Mouse (Mus musculus) neural tube, embryonic 11.5 days (tissue): ENCODE measurements around the gene Scimp. TPM values are rescaled to one million over a fixed set of nuclear protein-coding genes. Genes with fewer than 3 reads are reported as not detected.

Source experiments
- ATAC-seq: fragments of 200-750 bp; cut with Nextera tagmentation; 2 replicates; pipeline ENCODE4 v1.8.0; 2017; ENCODE audit warnings: moderate number of reproducible peaks, mild to moderate bottlenecking, moderate TSS enrichment, moderate library complexity; ENCODE audit not compliant: insufficient read depth, low FRiP score, low TSS enrichment
- DNase-seq: peaks from one replicate; pipeline ENCODE4 v3.0.0-alpha.2; 2015; ENCODE audit warnings: low spot score
- H3K27ac ChIP-seq: fragments of 300-500 bp; sonication (generic); 2 replicates; pipeline ENCODE4 v1.5.1; 2014; ENCODE audit warnings: low read depth, mild to moderate bottlenecking, low read length
- H3K27me3 ChIP-seq: fragments of 300-500 bp; sonication (generic); 2 replicates; pipeline ENCODE4 v1.6.1; 2014; ENCODE audit warnings: mild to moderate bottlenecking, low read length, mixed read lengths; ENCODE audit not compliant: control insufficient read depth, insufficient read depth
- H3K36me3 ChIP-seq: fragments of 300-500 bp; sonication (generic); 2 replicates; pipeline ENCODE4 v1.6.1; 2014; ENCODE audit warnings: mild to moderate bottlenecking, low read length, moderate library complexity, mixed read lengths; ENCODE audit not compliant: control insufficient read depth, insufficient read depth
- H3K4me1 ChIP-seq: fragments of 300-500 bp; sonication (generic); 2 replicates; pipeline ENCODE4 v1.6.1; 2014; ENCODE audit warnings: low read length, mixed read lengths; ENCODE audit not compliant: control insufficient read depth, insufficient read depth
- H3K4me2 ChIP-seq: fragments of 300-500 bp; sonication (generic); 2 replicates; pipeline ENCODE4 v1.6.1; 2014; ENCODE audit warnings: low read depth, mild to moderate bottlenecking, moderate library complexity
- H3K4me3 ChIP-seq: fragments of 300-500 bp; sonication (generic); 2 replicates; pipeline ENCODE4 v1.5.1; 2014; ENCODE audit warnings: low read depth, low read length
- H3K9ac ChIP-seq: fragments of 300-500 bp; sonication (generic); 2 replicates; pipeline ENCODE4 v1.6.1; 2014; ENCODE audit warnings: mild to moderate bottlenecking, low read length
- H3K9me3 ChIP-seq: fragments of 300-500 bp; sonication (generic); 2 replicates; pipeline ENCODE4 v1.6.1; 2016; ENCODE audit warnings: low read length; ENCODE audit not compliant: control insufficient read depth
- WGBS: fragments of 180-500 bp; shearing (Covaris S2); extraction: QIAGEN DNeasy Blood & Tissue Kit; methylation state at CpG from one replicate; pipeline ENCODE4 v1.1.7; 2014; 5-methylcytosine and 5-hydroxymethylcytosine counted together
- polyA plus RNA-seq: library from polyadenylated mRNA; unstranded; fragments of >200 nt; fragmentation: Nextera tagmentation; extraction: Ambion mirVana; gene quantifications from 2 replicates; pipeline ENCODE4 v1.2.1, GENCODE M21; 2014

Gene Scimp
- polyA plus RNA-seq, 1 experiment from 2014 or later = 0.29 TPM

DNA sequence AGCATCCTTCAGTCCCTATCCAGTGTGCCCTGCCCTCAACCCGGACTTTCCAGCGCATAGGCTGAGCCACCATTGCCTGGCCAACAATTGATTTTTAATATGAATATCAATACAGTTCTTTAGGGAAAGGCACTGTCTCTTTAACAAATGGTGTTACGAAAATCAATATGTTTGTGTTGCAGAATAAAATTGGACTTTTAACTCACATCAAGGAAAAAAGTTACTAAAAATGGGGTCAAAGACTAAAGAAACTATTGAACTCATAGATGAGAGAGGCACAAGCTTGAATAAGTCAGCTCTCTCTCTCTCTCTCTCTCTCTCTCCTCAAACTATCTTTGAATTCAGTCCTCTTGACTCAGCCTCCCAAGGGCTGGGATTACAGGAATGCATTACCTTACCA lies 24.6 kb upstream of the Scimp start:
- Histone ChIP-seq H3K4me2 (no peak overlapping the region), H3K4me3 (no peak overlapping the region), H3K4me1 (no peaks in the 10 kb centered on the region), H3K9me3 (no peaks in the 10 kb centered on the region), H3K27me3 (no peaks in the 10 kb centered on the region), H3K9ac (no peak overlapping the region), H3K27ac (no peak overlapping the region), H3K36me3 (no peaks in the 10 kb centered on the region)
- DNase-seq (no peak), ATAC-seq (no peak)
- whole genome bisulfite sequencing = 89% methylated on average over 3 of the region's 3 CpGs

DNA sequence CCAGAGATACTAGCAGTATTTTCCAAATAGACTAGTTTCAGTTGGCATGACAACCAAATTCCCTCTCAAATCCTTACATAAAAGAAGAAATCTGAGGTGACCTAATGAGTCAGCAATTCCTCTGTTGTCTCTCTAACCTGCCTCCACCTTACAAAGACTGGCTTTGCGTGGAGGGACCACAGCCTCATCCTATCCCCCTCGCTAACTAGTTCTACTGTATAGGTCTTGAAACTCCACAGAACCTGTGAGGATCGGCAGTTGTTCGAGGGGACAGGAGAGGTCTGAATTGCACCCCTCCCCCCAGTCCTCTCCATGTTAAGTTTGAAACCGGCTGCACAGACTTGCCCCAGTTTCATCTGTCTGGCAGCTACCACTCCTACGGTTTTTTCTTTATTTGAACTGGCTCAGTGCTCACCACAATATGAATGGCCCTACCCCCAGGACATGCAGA lies 23.0 kb upstream of the Scimp start:
- Histone ChIP-seq H3K27me3 (no peaks in the 10 kb centered on the region), H3K9me3 (no peaks in the 10 kb centered on the region)
- 83% methylated on average over 6 of the region's 6 CpGs for WGBS

DNA sequence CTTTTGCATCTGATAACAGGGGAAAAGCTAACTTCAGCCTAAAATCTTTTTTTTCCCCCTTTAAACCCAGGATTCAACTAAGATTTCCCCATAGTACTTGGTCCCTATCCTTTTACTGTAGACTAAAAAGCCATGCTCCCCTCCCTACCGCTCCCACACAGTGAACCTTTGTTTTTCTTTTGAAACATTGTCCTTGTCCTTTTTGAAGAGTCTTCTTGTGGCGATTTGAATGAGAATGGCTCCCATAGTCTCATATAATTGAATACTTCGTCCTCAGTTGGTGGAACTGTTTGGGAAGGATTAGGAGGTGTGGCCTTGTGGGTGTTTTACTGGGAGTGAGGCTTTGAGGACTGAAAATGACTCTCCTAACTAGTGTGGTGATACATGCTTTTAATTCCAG lies 21.4 kb upstream of the Scimp start:
- Histone ChIP-seq H3K9ac (no peak overlapping the region), H3K9me3 (no peaks in the 10 kb centered on the region), H3K4me3 (no peak overlapping the region), H3K4me2 (no peak overlapping the region), H3K27me3 (no peaks in the 10 kb centered on the region), H3K36me3 (no peaks in the 10 kb centered on the region), H3K4me1 (no peaks in the 10 kb centered on the region), H3K27ac (no peak overlapping the region)
- ATAC-seq (no peak), DNase-seq (no peak)
- 65% methylated on average over 3 of the region's 3 CpGs for WGBS

More for the DNA sequence above, 23.0 kb upstream of the Scimp start:
- Histone ChIP-seq H3K4me2 (no peak overlapping the region), H3K4me3 (no peak overlapping the region), H3K9ac (no peak overlapping the region), H3K36me3 (no peaks in the 10 kb centered on the region), H3K4me1 (no peaks in the 10 kb centered on the region), H3K27ac (no peak overlapping the region)
- no peak for DNase-seq
- no peak for ATAC-seq

DNA sequence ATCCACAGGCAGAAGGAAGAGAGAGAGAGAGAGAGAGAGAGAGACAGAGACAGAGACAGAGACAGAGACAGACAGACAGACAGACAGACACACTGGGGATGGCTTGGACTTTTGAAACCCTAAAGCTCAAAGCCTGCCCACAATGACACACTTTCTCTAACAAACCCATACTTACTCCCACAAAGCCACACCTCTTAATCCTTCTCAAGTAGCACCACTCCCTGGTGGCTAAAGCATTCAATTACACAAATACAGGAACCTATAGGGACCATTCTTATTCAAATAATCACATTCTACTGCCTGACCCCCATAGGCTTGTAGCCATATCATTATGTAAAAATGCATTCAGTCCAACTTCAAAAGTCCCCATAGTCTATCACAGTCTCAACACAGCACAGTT lies 21.0 kb upstream of the Scimp start:
- no peak for DNase-seq
- Histone ChIP-seq H3K9ac (no peak overlapping the region), H3K27ac (no peak overlapping the region), H3K4me2 (no peak overlapping the region), H3K4me1 (no peaks in the 10 kb centered on the region), H3K9me3 (no peaks in the 10 kb centered on the region), H3K27me3 (no peaks in the 10 kb centered on the region), H3K36me3 (no peaks in the 10 kb centered on the region), H3K4me3 (no peak overlapping the region)
- no peak for ATAC-seq

DNA sequence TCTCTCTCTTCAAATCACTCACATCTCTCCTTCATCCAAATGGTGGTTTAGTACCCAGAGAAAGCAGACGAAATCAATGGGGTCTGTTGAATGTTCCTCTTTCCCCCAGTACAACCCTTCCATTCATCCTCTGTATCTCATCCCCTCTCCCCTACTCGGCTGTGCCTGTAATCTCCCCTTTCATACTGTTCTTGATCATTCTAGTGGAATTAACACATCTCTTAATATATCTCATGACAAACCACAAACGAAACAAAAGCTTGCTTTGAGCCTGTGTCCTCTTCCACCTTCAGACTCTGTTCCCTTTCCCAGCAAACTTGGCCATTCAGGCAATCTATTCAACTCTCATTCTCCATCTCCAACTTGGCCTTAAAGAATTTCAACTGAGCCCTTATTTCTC lies 18.8 kb upstream of the Scimp start:
- Histone ChIP-seq H3K27ac (no peak overlapping the region), H3K4me3 (no peak overlapping the region), H3K9me3 (no peaks in the 10 kb centered on the region), H3K27me3 (no peaks in the 10 kb centered on the region), H3K36me3 (no peaks in the 10 kb centered on the region), H3K4me1 (no peaks in the 10 kb centered on the region), H3K9ac (no peak overlapping the region), H3K4me2 (no peak overlapping the region)
- WGBS = 54% methylated on average over 3 of the region's 3 CpGs
- ATAC-seq (no peak), DNase-seq (no peak)

DNA sequence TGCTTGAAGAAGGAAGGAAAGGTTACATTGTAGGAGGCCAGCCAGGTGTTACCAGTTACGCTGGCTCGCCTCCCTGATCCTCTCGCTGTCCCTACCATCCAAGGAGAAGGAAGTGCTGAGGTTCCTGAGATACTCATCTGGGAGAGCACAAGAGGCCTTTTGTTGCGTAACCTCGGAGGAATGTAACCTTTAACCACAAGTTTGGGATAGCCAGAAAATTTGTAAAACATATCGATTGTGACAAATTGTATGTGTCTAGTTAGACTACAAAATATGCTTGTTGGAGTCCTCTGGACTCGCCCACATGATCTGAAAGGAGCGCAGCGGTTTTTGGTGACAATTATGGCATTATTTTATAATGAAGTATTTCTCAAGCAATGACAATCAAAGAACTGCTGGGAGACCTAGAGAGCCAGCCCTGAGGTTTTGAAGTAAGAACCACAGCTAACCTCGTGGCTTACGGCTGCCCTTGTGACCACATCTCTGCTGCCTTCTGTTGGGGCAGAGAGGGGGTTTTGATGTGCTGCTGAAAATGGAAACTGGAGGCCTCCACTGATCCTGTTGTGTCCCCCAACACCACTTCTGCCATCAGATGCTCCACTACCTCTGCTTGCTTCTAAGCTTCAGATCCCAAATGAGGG lies 16.7 kb upstream of the Scimp start:
- Histone ChIP-seq H3K4me1 (no peaks in the 10 kb centered on the region), H3K9me3 (no peaks in the 10 kb centered on the region), H3K9ac (no peak overlapping the region), H3K4me3 (no peak overlapping the region), H3K36me3 (no peaks in the 10 kb centered on the region), H3K4me2 (no peak overlapping the region), H3K27ac (no peak overlapping the region), H3K27me3 (no peaks in the 10 kb centered on the region)
- DNase-seq = no peak
- 85% methylated on average over 11 of the region's 11 CpGs for WGBS
- ATAC-seq = no peak

DNA sequence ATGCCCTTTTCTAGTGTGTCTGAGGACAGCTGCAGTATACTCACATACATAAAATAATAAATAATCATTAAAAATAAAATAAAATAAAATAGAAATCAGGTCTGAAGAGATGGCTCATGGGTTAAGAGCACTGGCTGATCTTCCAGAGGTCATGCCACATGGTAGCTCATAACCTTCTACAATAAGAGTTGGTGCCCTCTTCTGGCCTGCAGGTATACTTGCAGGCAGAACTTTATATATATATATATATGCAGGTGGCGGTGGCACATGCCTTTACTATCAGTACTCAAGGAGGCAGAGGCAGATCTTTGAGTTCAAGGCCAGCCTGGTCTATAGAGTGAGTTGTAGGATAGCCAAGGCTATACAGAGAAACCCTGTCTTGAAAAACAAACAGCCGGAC lies 13.8 kb upstream of the Scimp start:
- no peak for ATAC-seq

DNA sequence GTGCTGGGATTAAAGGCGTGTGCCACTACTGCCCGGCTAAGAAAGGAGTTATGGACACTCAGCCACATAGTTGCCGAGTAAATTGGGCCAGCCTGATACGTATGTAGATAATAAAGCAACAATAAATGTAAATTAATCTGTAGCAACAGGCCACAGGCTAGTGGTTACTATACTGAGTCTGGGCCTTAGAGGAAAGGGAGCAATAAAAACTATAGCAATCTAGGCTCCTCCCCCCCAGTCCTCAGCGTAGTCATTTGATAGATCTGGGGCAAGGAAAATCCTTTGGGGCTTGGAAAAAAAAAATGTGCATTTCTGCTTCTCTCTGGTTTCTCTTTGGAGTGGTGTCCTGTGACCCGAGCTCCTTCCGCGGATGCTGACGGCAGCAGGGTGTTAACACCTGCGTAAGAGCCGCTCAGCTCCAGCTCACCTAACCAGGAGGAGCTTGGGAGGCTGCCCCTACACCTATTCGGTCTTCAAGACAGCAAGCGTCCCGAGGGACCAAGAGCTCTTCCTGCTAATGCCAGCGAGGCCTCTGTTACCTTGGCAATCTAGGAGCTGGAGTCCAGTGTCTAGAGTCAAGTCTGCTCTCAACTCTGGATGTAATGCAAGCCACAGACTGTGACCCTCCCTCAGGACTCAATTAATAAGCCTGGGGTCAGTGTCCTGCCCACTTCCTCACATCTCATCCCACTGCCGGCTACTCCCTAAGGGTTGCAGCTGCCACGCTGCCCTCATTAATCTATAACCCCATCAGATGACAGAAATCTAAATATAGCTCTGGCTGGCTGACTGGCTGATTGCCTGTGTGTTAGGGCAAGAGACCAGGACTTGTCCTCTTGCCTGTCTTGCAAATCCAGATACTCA lies 9.6 kb upstream of the Scimp start:
- 60% methylated on average over 17 of the region's 17 CpGs for WGBS
- Histone ChIP-seq H3K9ac (no peak overlapping the region), H3K9me3 (no peaks in the 10 kb centered on the region), H3K27ac (no peak overlapping the region), H3K4me1 (no peaks in the 10 kb centered on the region), H3K4me3 (no peak overlapping the region), H3K36me3 (no peaks in the 10 kb centered on the region), H3K27me3 (no peaks in the 10 kb centered on the region), H3K4me2 (no peak overlapping the region)
- DNase-seq (peak; percentile 37), ATAC-seq (no peak)

More for the DNA sequence above, 13.8 kb upstream of the Scimp start:
- Histone ChIP-seq H3K36me3 (no peaks in the 10 kb centered on the region), H3K4me1 (no peaks in the 10 kb centered on the region), H3K27ac (no peak overlapping the region), H3K9me3 (no peaks in the 10 kb centered on the region), H3K4me3 (no peak overlapping the region), H3K9ac (no peak overlapping the region), H3K4me2 (no peak overlapping the region), H3K27me3 (no peaks in the 10 kb centered on the region)
- no peak for DNase-seq
- 87% methylated on average over 2 of the region's 2 CpGs for WGBS

DNA sequence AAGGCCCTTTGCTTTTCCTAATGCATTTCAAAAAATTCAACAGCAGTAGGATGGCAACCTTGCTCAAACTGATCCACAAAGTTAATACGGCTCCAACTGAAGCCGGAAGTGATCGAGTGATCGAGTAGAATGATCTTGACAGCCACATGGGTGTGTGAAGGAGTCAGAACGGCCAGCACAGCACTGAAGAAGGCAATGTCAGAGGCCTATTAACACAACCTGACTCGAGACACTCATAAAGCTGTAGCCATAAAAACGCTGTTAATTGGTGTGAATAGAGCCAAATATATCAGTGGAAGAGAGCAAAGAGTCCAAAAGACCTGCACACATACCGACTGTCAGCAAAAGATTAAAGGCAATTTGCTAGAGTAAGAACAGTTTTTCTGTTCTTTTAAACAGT lies 7.7 kb upstream of the Scimp start:
- Histone ChIP-seq H3K4me3 (no peak overlapping the region), H3K4me1 (no peaks in the 10 kb centered on the region), H3K4me2 (no peak overlapping the region), H3K27ac (no peak overlapping the region), H3K9ac (no peak overlapping the region), H3K9me3 (no peaks in the 10 kb centered on the region), H3K27me3 (no peaks in the 10 kb centered on the region), H3K36me3 (no peaks in the 10 kb centered on the region)
- WGBS = 67% methylated on average over 8 of the region's 8 CpGs
- ATAC-seq (no peak), DNase-seq (no peak)
